ENCODE assay signal across 8 mouse cellular contexts in the genomic region with DNA sequence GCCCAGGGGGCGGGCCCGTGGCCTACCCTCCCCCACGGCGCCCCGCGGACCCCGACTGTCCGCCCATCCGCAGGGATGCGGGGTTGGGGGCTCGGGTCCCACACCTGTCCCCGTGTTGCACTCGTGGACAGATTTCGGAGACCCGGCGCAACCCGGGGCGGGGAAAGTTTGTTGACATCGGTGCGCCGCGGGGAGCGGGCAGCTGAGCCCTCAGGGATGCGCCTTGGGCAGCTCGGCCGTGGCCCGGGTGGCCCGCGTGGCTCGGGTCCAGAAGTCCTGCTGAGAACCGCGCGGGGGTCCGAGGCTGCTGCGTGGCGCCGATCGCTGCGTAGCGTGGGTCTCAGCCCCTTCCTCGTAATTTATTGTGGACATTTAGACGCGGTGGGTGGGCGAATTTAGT. TPM values are rescaled to one million over a fixed set of nuclear protein-coding genes. Genes with fewer than 3 reads are reported as not detected.
DNase-seq lines count a peak whose midpoint lies in the region; ATAC-seq and TF ChIP-seq lines count a peak whose summit lies in the region.

No protein-coding gene starts in this region.

- no peaks in the 10 kb centered on the region for H3K9me3 ChIP-seq in ES-E14 (ENCODE audit: control insufficient read depth, insufficient read depth, low read depth, low read length)
- H3K9me3 ChIP-seq in embryonic facial prominence, embryonic 14.5 days (ENCODE audit: control insufficient read depth, low read length), result no peaks in the 10 kb centered on the region
- no peaks in the 10 kb centered on the region for H3K9me3 ChIP-seq in hindbrain, embryonic 11.5 days (ENCODE audit: control insufficient read depth, low read length)
- no peaks in the 10 kb centered on the region for H3K9me3 ChIP-seq in liver, embryonic 16.5 days (replicated peaks; ENCODE audit: control insufficient read depth, low read length)
- no peaks in the 10 kb centered on the region for H3K9me3 ChIP-seq in stomach, embryonic 16.5 days (replicated peaks; ENCODE audit: control insufficient read depth, low read length)

- no peak for TF ChIP-seq CTCF in heart, adult 2 months (IDR thresholded peaks at IDR 0.05)

- intact Hi-C loops in heart, adult 2 months (cut with DNase I), result loop anchor here (2.0 to 5.0 kb wide), 2 partner anchors 73 to 192 kb away; no protein-coding TSS in a partner anchor

- no peak for TF ChIP-seq EP300 in heart, adult 2 months (IDR thresholded peaks at IDR 0.05; ENCODE audit: insufficient read depth, low read depth, low read length)

- DNase-seq in heart, adult 2 months, result no peak
- DNase-seq in heart, adult 18-20 months, result no peak
- DNase-seq in ES-E14 (ENCODE audit: low read depth, low spot score), result no peak
- no peak for DNase-seq in embryonic facial prominence, embryonic 14.5 days (ENCODE audit: low spot score)
- no peak for DNase-seq in hindbrain, embryonic 11.5 days (ENCODE audit: low spot score)
- DNase-seq in urinary bladder, postnatal 36 days (ENCODE audit: low spot score in 2 of 2), result no peak

- H3K36me3 ChIP-seq in heart, adult 2 months (ENCODE audit: control insufficient read depth, insufficient read depth, low read length), result no peaks in the 10 kb centered on the region
- H3K36me3 ChIP-seq in ES-E14 (ENCODE audit: control insufficient read depth, insufficient read depth, low read length, poor library complexity, severe bottlenecking), result no peaks in the 10 kb centered on the region
- H3K36me3 ChIP-seq in embryonic facial prominence, embryonic 14.5 days (ENCODE audit: control insufficient read depth, insufficient read depth, low read length), result no peaks in the 10 kb centered on the region
- no peaks in the 10 kb centered on the region for H3K36me3 ChIP-seq in hindbrain, embryonic 11.5 days (ENCODE audit: control insufficient read depth, insufficient read depth, low read length)
- no peaks in the 10 kb centered on the region for H3K36me3 ChIP-seq in liver, embryonic 16.5 days (ENCODE audit: control insufficient read depth, insufficient read depth)
- H3K36me3 ChIP-seq in stomach, embryonic 16.5 days (ENCODE audit: control insufficient read depth, insufficient read depth, low read length), result no peaks in the 10 kb centered on the region

- ATAC-seq in embryonic facial prominence, embryonic 14.5 days (ENCODE audit: low read depth), result peak; percentile 19; the same call in 1 of the 2 replicates
- ATAC-seq in hindbrain, embryonic 11.5 days (ENCODE audit: low FRiP score), result peak; percentile 64; the same call in 1 of the 2 replicates
- ATAC-seq in liver, embryonic 16.5 days (ENCODE audit: low read depth), result 0 out of 2 replicates have a peak, but pooled peaks have one; percentile 5
- no peak; the same call in 1 of the 2 replicates for ATAC-seq in stomach, embryonic 16.5 days (ENCODE audit: insufficient read depth, low FRiP score)

- in situ Hi-C loops in ES-E14 (cut with MboI; ENCODE audit: low sequenced_read_pairs in 2 of 2, unreplicated experiment in 2 of 2), result no loop called here

- H3K9ac ChIP-seq in heart, adult 2 months (ENCODE audit: low read depth, low read length), result peak overlapping the region; percentile 89
- H3K9ac ChIP-seq in ES-E14 (ENCODE audit: insufficient read depth, low read depth, low read length, poor library complexity, severe bottlenecking), result peak overlapping the region; percentile 64
- peak overlapping the region; percentile 72 for H3K9ac ChIP-seq in embryonic facial prominence, embryonic 14.5 days (ENCODE audit: low read depth, low read length)
- peak overlapping the region; percentile 49 for H3K9ac ChIP-seq in hindbrain, embryonic 11.5 days (ENCODE audit: low read depth, low read length)
- H3K9ac ChIP-seq in liver, embryonic 16.5 days (ENCODE audit: low read depth, low read length), result peak overlapping the region; percentile 39; the same call in 1 of the 2 replicates
- H3K9ac ChIP-seq in stomach, embryonic 16.5 days (ENCODE audit: low read length), result peak overlapping the region; percentile 81

- peak overlapping the region; percentile 97 for H3K4me3 ChIP-seq in heart, adult 2 months
- peak overlapping the region; percentile 86 to 89 for H3K4me3 ChIP-seq in ES-E14 (ENCODE audit: insufficient read depth in 1 of 2, low read depth in 1 of 2, low read length in 2 of 2, poor library complexity in 1 of 2, severe bottlenecking in 1 of 2)
- peak overlapping the region; percentile 75 for H3K4me3 ChIP-seq in embryonic facial prominence, embryonic 14.5 days (ENCODE audit: low read depth, low read length)
- peak overlapping the region; percentile 77 for H3K4me3 ChIP-seq in hindbrain, embryonic 11.5 days (ENCODE audit: low read depth, low read length)
- peak overlapping the region; percentile 67 for H3K4me3 ChIP-seq in liver, embryonic 16.5 days (ENCODE audit: low read depth, low read length)
- H3K4me3 ChIP-seq in stomach, embryonic 16.5 days (replicated peaks; ENCODE audit: low read length), result peak overlapping the region; percentile 86

- peaks cover 3% of the 10 kb centered on the region; the same call in 1 of the 2 replicates for H3K4me1 ChIP-seq in heart, adult 2 months (ENCODE audit: control insufficient read depth, insufficient read depth, low read length)
- H3K4me1 ChIP-seq in ES-E14 (ENCODE audit: control insufficient read depth in 2 of 2, insufficient read depth in 2 of 2, low read length in 2 of 2, poor library complexity in 1 of 2), result no peaks in the 10 kb centered on the region
- peaks cover 4% of the 10 kb centered on the region; the same call in 1 of the 2 replicates for H3K4me1 ChIP-seq in embryonic facial prominence, embryonic 14.5 days (ENCODE audit: control insufficient read depth, insufficient read depth, low read length)
- H3K4me1 ChIP-seq in hindbrain, embryonic 11.5 days (replicated peaks; ENCODE audit: control insufficient read depth, insufficient read depth, low read length), result no peaks in the 10 kb centered on the region
- peaks cover 4% of the 10 kb centered on the region; the same call in 1 of the 2 replicates for H3K4me1 ChIP-seq in liver, embryonic 16.5 days (ENCODE audit: control insufficient read depth, low read depth, low read length)
- peaks cover 6% of the 10 kb centered on the region; the same call in 1 of the 2 replicates for H3K4me1 ChIP-seq in stomach, embryonic 16.5 days (ENCODE audit: control insufficient read depth, insufficient read depth, low read length)

- peak overlapping the region; percentile 100 for H3K4me2 ChIP-seq in embryonic facial prominence, embryonic 14.5 days (ENCODE audit: low read depth, low read length)
- peak overlapping the region; percentile 100 for H3K4me2 ChIP-seq in hindbrain, embryonic 11.5 days (replicated peaks; ENCODE audit: low read depth, low read length)
- peak overlapping the region; percentile 88 for H3K4me2 ChIP-seq in liver, embryonic 16.5 days (ENCODE audit: low read depth, low read length)
- H3K4me2 ChIP-seq in stomach, embryonic 16.5 days (ENCODE audit: low read depth, low read length), result peak overlapping the region; percentile 99

- no peaks in the 10 kb centered on the region for H3K79me2 ChIP-seq in heart, adult 2 months (replicated peaks; ENCODE audit: control insufficient read depth, insufficient read depth, low read length)

- TF ChIP-seq POLR2A in heart, adult 2 months (IDR thresholded peaks at IDR 0.05; ENCODE audit: insufficient read depth, low read depth, low read length), result no peak

- no peaks in the 10 kb centered on the region for H3K27me3 ChIP-seq in heart, adult 2 months (ENCODE audit: control insufficient read depth, insufficient read depth, low read length)
- H3K27me3 ChIP-seq in embryonic facial prominence, embryonic 14.5 days (replicated peaks; ENCODE audit: control insufficient read depth, insufficient read depth, low read length), result peaks cover 22% of the 10 kb centered on the region
- peaks cover 19% of the 10 kb centered on the region for H3K27me3 ChIP-seq in hindbrain, embryonic 11.5 days (ENCODE audit: control insufficient read depth, insufficient read depth, low read length)
- peaks cover 13% of the 10 kb centered on the region for H3K27me3 ChIP-seq in liver, embryonic 16.5 days (ENCODE audit: control insufficient read depth, insufficient read depth, low read depth, low read length)
- peaks cover 17% of the 10 kb centered on the region for H3K27me3 ChIP-seq in stomach, embryonic 16.5 days (ENCODE audit: control insufficient read depth, insufficient read depth, low read length)

- 2% methylated on average over 40 of the region's 44 CpGs for WGBS in heart, adult 2 months
- 2% methylated on average over 34 of the region's 44 CpGs for WGBS in embryonic facial prominence, embryonic 14.5 days
- under 1% methylated on average over 38 of the region's 44 CpGs for WGBS in hindbrain, embryonic 11.5 days
- WGBS in liver, embryonic 16.5 days (ENCODE audit: insufficient replicate concordance), result under 1% methylated on average over 44 of the region's 44 CpGs
- under 1% methylated on average over 44 of the region's 44 CpGs for WGBS in stomach, embryonic 16.5 days

- peak overlapping the region; percentile 78 for H3K27ac ChIP-seq in heart, adult 2 months
- H3K27ac ChIP-seq in ES-E14 (ENCODE audit: insufficient read depth, low read depth, low read length, poor library complexity, severe bottlenecking), result no peak overlapping the region
- no peak overlapping the region for H3K27ac ChIP-seq in embryonic facial prominence, embryonic 14.5 days (replicated peaks; ENCODE audit: low read depth, low read length)
- no peak overlapping the region for H3K27ac ChIP-seq in hindbrain, embryonic 11.5 days (ENCODE audit: low read depth, low read length)
- H3K27ac ChIP-seq in liver, embryonic 16.5 days (ENCODE audit: low read length), result no peak overlapping the region
- H3K27ac ChIP-seq in stomach, embryonic 16.5 days (ENCODE audit: low read length), result no peak overlapping the region

TF ChIP-seq in ES-E14, 5 proteins besides CTCF, POLR2A, EP300 and RAD21:
- TF ChIP-seq CHD2 (IDR thresholded peaks at IDR 0.05; ENCODE audit: low read depth, low read length) (no peak), ZNF384 (IDR thresholded peaks at IDR 0.05; ENCODE audit: low read depth, low read length) (no peak), HCFC1 (IDR thresholded peaks at IDR 0.05; ENCODE audit: borderline replicate concordance, insufficient read depth, low read length) (no peak), ZC3H11A (IDR thresholded peaks at IDR 0.05; ENCODE audit: borderline replicate concordance, low read depth, low read length) (no peak), MAFK (IDR thresholded peaks at IDR 0.05; ENCODE audit: insufficient read depth, low read depth, low read length) (no peak)

RNA-seq across cellular contexts. Expression of a gene that starts 0.4 kb away (rescaled TPM):
- 1 to 10 TPM; 5.1 to 8.2 TPM for total RNA-seq in heart, adult 2 months (2021)
- 6.0 and 9.3 TPM in 2 replicates for polyA plus RNA-seq in heart, adult 2 months (2012; rRNA removed)
- total RNA-seq in heart, adult 18-20 months (2021), result 1 to 10 TPM; 5.3 to 6.8 TPM
- 1.4 TPM in 2 replicates for total RNA-seq in ES-E14 (2012; rRNA removed)
- 7.1 and 8.2 TPM in 2 replicates for polyA plus RNA-seq in embryonic facial prominence, embryonic 14.5 days (2014; fragmentation: Nextera tagmentation; extraction: Ambion mirVana)
- polyA plus RNA-seq in hindbrain, embryonic 11.5 days (2014; fragmentation: Nextera tagmentation; extraction: Ambion mirVana), result 1.8 and 2.3 TPM in 2 replicates
- 2.1 and 2.3 TPM in 2 replicates for polyA plus RNA-seq in liver, embryonic 16.5 days (2015; fragmentation: Nextera tagmentation; extraction: Ambion mirVana)
- 8.8 and 9.1 TPM in 2 replicates for polyA plus RNA-seq in stomach, embryonic 16.5 days (2015; fragmentation: Nextera tagmentation; extraction: Ambion mirVana)

Comparison
In these comparisons a context has a peak if more than half of its experiments do, and no peak if none do; other contexts are left out.
1. H3K9ac ChIP-seq: peak in every context shown above with its lines; median percentile 89 in heart, adult 2 months; 81 in stomach, embryonic 16.5 days; 72 in embryonic facial prominence, embryonic 14.5 days; 64 in ES-E14; 49 in hindbrain, embryonic 11.5 days; 39 in liver, embryonic 16.5 days.